Mouse (Mus musculus) testis, adult 2 months (tissue): ENCODE measurements at regions not wholly inside any gene's neighbourhood (a gene's known extent, or its start where the extent isn't known, plus 50 kb on each side); places are given as distances from the start of the nearest gene placed in this dataset.

ENCODE experiments used
- H3K27ac ChIP-seq: fragments of 200-500 bp; 2 replicates; pipeline ENCODE4 v1.5.1; 2012; ENCODE audit warnings: low read depth, low read length; ENCODE audit not compliant: control insufficient read depth, insufficient read depth
- H3K27me3 ChIP-seq: fragments of 200-500 bp; 2 replicates; pipeline ENCODE4 v1.6.1; 2012; ENCODE audit warnings: mild to moderate bottlenecking, low read length, moderate library complexity; ENCODE audit not compliant: control insufficient read depth, insufficient read depth
- H3K36me3 ChIP-seq: fragments of 200-500 bp; 2 replicates; pipeline ENCODE4 v1.6.1; 2012; ENCODE audit warnings: mild to moderate bottlenecking, low read length; ENCODE audit not compliant: control insufficient read depth, insufficient read depth
- H3K4me1 ChIP-seq: fragments of 200-500 bp; 2 replicates; pipeline ENCODE4 v1.6.1; 2012; ENCODE audit warnings: low read length; ENCODE audit not compliant: control insufficient read depth, insufficient read depth
- H3K4me3 ChIP-seq: fragments of 200-500 bp; 2 replicates; pipeline ENCODE4 v1.5.1; 2012; ENCODE audit warnings: low read depth, mild to moderate bottlenecking, low read length, moderate library complexity, mixed read lengths; ENCODE audit not compliant: control insufficient read depth
- CTCF ChIP-seq: fragments of 200-500 bp; IDR thresholded peaks from 2 replicates; pipeline ENCODE4 v1.5.1; 2012; ENCODE audit warnings: low read depth, mild to moderate bottlenecking, inconsistent platforms, low read length, moderate library complexity; ENCODE audit not compliant: control insufficient read depth, insufficient read depth, insufficient replicate concordance
- POLR2A ChIP-seq: fragments of 200-500 bp; IDR thresholded peaks from 2 replicates; pipeline ENCODE4 v1.6.1; 2012; ENCODE audit warnings: low read depth, mild to moderate bottlenecking, inconsistent platforms, low read length, moderate library complexity; ENCODE audit not compliant: control insufficient read depth

DNA sequence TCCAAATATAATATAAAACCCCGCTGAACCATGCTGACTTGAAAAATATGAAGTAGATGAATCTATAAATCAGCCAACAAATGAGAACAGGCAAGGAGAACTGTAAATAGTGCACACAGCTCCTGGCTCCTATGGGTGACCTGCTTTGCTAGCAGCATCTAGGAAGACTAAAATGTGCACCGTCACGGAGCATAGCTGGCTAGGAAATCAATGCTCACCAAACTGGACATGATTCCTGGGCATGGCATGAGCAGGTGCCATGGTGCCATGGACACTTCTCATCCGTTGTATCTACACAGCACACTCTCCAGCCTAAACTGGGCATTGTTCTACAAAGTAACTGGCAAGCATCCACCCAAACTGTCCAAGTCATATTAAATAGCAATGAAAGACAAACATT, 103.3 kb upstream of the Myocd start:
- no peak overlapping the region for H3K27ac ChIP-seq
- TF ChIP-seq POLR2A: no peak
- TF ChIP-seq CTCF: no peak
- no peaks in the 10 kb centered on the region for H3K27me3 ChIP-seq
- H3K4me1 ChIP-seq: no peaks in the 10 kb centered on the region
- no peaks in the 10 kb centered on the region for H3K36me3 ChIP-seq
- H3K4me3 ChIP-seq: no peak overlapping the region

- no peaks in the 10 kb centered on the region for H3K4me1 ChIP-seq
- TF ChIP-seq POLR2A: no peak
- no peak for TF ChIP-seq CTCF
- no peak overlapping the region for H3K27ac ChIP-seq
- no peaks in the 10 kb centered on the region for H3K27me3 ChIP-seq
- no peak overlapping the region for H3K4me3 ChIP-seq
- H3K36me3 ChIP-seq: no peaks in the 10 kb centered on the region
Measured at GRCm38 (mm10) chr11:65372309-65372811, 102.6 kb upstream of the Myocd start.

DNA sequence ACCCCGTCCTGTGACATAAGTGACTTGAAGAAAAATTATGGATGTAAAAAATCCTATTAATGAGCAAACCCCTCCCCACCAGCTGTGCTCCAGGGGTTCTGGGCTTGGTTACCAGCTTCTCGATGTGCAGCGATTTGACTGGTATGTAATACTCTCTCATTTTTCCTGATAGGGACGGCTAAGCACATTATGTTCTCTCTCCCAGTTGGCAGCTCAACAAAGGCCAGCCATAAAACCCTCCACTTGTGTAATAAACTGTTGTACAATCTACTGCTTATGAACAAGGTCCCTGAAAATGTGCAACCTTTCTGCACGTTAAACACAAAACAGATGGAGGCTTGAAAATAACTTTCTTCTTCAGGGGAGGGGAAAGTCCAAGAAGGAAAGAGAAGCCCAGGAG, 98.0 kb upstream of the Myocd start:
- Histone ChIP-seq H3K4me3 (no peak overlapping the region), H3K4me1 (no peaks in the 10 kb centered on the region; the same call in 1 of the 2 replicates), H3K27ac (0 out of 2 replicates have a peak overlapping the region, but pooled peaks have one; percentile 48), H3K36me3 (no peaks in the 10 kb centered on the region), H3K27me3 (no peaks in the 10 kb centered on the region)
- TF ChIP-seq POLR2A (no peak), CTCF (no peak)

GRCm38 (mm10) chr11:65366677-65367370, 97.0 kb upstream of the Myocd start:
- TF ChIP-seq POLR2A (no peak), CTCF (no peak)
- H3K36me3 ChIP-seq: no peaks in the 10 kb centered on the region
- no peaks in the 10 kb centered on the region; the same call in 1 of the 2 replicates for H3K4me1 ChIP-seq
- no peaks in the 10 kb centered on the region for H3K27me3 ChIP-seq
- H3K27ac ChIP-seq: no peak overlapping the region; the same call in none of the 2 replicates
- H3K4me3 ChIP-seq: no peak overlapping the region

GRCm38 (mm10) chr11:65365751-65366559, 96.2 kb upstream of the Myocd start:
- Histone ChIP-seq H3K4me3 (no peak overlapping the region), H3K27ac (no peak overlapping the region)

GRCm38 (mm10) chr11:65364910-65365309, 95.1 kb upstream of the Myocd start:
- Histone ChIP-seq H3K36me3 (no peaks in the 10 kb centered on the region), H3K27ac (no peak overlapping the region), H3K4me1 (no peaks in the 10 kb centered on the region; the same call in 1 of the 2 replicates), H3K27me3 (no peaks in the 10 kb centered on the region), H3K4me3 (no peak overlapping the region)
- TF ChIP-seq POLR2A (no peak), CTCF (no peak)

More at GRCm38 (mm10) chr11:65365751-65366559, 96.2 kb upstream of the Myocd start:
- no peaks in the 10 kb centered on the region for H3K27me3 ChIP-seq
- TF ChIP-seq CTCF (no peak), POLR2A (no peak)
- H3K4me1 ChIP-seq: no peaks in the 10 kb centered on the region; the same call in 1 of the 2 replicates
- H3K36me3 ChIP-seq: no peaks in the 10 kb centered on the region

DNA sequence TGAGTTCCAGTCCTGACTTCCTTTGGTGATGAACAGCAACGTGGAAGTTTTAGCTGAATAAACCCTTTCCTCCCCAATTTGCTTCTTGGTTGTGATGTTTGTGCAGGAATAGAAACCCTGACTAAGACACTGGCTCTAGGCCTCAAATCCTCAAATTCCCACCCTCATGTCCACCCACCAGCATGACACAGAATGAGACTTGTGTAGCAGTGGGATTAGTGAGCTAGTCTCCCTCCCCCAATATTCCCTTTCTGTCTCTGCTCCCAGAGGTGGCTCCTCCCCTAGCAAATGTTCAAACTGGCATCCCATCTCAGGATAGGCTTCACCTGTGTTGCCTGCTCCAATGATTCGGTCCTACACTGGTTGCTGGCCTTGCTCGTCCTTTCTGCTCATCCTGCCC, 94.1 kb upstream of the Myocd start:
- Histone ChIP-seq H3K4me1 (no peaks in the 10 kb centered on the region; the same call in 1 of the 2 replicates), H3K4me3 (no peak overlapping the region), H3K27me3 (no peaks in the 10 kb centered on the region), H3K27ac (no peak overlapping the region), H3K36me3 (no peaks in the 10 kb centered on the region)
- TF ChIP-seq CTCF (no peak), POLR2A (no peak)
